Mouse (Mus musculus) activated CD4-positive, CD25-positive, alpha-beta regulatory T cell, adult 4 months (primary cell): ENCODE results near the gene Smap1. TPM values are rescaled to one million over a fixed set of nuclear protein-coding genes. Genes with fewer than 3 reads are reported as not detected.
A peak's percentile ranks its signal among the peaks of the same experiment; 100 is the strongest.

Source experiments
- ATAC-seq: one replicate; pipeline ENCODE4 v1.8.0; 2017
- polyA plus RNA-seq, 2 experiments: library from polyadenylated mRNA; unstranded; fragments of 100-300 nt; shearing (Covaris generic); gene quantifications; one replicate each; pipeline ENCODE4 v1.2.1; 2017

The Smap1 gene
- polyA plus RNA-seq, 2 experiments from 2014 or later: 51.2 to 53.3 TPM

DNA sequence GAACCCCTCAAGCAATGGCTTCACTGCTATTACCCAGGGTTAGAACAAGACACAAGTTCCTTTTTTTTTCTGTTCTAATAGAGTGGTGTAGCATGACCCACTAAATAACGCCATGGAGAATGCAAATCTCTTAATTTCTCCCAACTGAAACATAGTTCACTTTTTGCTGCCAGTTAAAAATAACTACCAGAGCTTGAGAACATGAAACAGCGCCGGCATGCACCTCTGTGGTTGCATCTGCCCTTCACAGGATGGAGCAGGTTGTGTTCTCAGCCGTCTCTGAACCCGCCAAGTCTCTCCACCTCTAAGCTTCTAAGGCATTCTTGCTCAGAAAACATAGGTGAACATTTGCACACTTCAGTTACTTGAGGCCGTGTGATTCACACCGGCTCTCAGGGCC is 87.9 kb downstream of the Smap1 start:
- ATAC-seq: no peak

DNA sequence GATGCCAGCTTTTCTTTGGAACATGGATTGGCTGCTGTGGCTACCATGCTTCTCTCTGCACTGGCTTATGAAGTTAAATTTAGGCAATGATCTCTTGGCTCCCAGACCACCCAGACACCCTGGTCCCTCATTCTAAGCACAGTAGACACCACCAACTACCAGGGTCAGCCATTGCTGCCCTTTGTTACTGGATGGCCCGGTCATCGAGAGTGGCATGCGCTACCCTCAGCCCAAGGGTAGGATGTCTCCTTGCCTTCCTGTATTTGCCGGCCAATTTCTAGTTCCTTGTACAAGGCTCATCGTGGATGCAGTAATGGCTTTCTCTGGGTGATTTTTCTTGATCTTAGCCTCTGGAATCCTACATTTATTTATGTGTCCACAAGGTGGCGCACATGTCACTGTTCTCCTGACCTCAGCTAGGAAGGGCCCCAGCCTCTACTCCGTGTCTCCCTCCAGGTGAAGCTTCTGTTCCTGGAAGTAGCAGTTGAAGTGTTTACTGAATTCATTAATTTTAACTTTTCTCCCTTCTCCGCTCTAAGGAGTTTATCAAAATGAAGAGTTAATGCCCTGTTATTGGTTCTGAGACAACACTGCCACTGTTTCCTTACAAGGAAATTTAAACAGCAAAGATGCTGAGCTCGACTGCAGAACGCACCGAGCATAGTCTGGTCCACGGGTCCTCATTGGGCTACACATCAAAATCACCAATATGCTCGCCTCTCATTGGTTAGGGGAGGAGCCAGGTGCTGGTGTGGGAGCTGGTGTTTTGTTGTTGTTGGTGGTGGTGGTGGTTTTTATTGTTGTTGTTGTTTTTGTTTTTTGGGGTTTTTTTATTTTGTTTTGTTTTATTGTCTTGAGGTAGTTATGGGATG is 95.0 kb downstream of the Smap1 start:
- ATAC-seq: peak; percentile 69

DNA sequence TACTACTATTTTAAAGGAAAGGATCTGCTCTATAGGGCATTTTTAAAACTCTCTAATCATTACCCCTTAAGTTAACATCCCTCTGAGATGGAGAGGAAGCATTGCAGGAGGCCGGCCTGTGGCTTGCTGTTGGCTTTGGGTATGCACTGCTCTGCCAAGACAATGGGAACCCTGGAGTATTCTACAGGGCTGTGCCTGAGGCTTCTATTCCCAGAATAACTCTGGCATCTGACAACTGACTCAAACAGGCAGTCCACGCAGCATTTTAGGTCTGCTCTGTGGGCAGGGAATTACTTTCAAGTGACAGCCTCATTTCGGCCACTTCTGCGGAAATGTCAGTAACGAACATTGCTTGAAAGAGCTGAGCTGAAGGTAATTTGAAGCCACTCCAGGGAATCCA is 100.5 kb downstream of the Smap1 start:
- no peak for ATAC-seq

DNA sequence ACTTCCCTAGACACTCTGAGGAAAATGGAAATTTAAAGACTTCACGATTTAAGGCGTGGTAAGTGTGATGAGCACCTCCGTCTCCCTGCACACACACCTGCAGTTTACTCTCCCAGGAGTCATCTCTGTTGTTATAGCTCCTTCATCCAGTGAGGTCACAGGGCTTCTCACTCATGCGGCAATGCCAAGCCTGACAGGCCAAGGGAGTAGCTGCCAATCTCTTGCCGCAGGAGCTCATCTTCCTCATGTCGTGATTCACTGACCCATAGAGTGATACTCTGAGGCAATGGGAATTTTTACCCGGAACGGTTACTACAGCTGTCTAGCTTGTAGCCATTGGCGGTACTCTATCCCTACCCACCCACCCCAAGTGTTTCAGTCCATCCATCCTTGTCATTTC is 123.8 kb downstream of the Smap1 start:
- ATAC-seq: no peak

Other genes starting within 250 kb of the Smap1 start
- 1 to 10 TPM; 1.6 to 2.1 TPM for gene B3gat2, start 160.6 kb downstream of the Smap1 start, polyA plus RNA-seq
- gene Sdhaf4, start 83.3 kb upstream of the Smap1 start, polyA plus RNA-seq: 10 to 100 TPM; 73.5 to 84.1 TPM
- gene Fam135a, start 178.0 kb upstream of the Smap1 start, polyA plus RNA-seq: 1 to 10 TPM in 1 of 2 experiments, under 1 TPM in 1; 0.18 to 1.6 TPM